Mouse (Mus musculus): ENCODE measurements around the gene Icam4. TPM values are rescaled to one million over a fixed set of nuclear protein-coding genes. Genes with fewer than 3 reads are reported as not detected.
A peak's percentile ranks its signal among the peaks of the same experiment; 100 is the strongest.

Gene Icam4
- polyA plus RNA-seq, 1 experiment = 1.8 TPM

DNA sequence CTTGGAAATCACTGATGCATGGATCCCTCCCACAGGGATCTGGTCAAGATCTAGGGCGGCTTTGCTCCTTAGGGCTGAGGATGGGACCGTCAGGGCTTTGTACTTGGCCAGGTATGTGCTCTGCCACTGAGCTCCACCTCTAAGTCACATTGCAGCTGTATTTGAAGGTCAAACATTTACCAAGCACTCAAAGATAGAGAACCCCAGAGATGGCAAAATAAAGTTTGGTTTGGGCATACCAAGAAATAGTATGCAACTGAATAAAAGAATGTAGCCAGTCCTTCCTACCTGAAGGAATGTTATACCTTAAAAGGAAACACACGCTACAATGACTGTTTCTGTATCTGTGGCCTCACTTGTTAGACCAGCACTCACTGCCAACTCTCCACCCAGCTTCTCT lies 7.8 kb upstream of the Icam4 start:
- TF ChIP-seq POLR2A (IDR thresholded peaks at IDR 0.05; ENCODE audit: borderline replicate concordance, extremely low read depth, low read depth, low read length) = no peak
- DNase-seq = no peak
- Histone ChIP-seq H3K4me3 (replicated peaks; ENCODE audit: extremely low read depth, low read depth, low read length) (no peak overlapping the region), H3K4me1 (ENCODE audit: control insufficient read depth, insufficient read depth, low read length) (peaks cover 17% of the 10 kb centered on the region)
- 71% methylated on average over 3 of the region's 3 CpGs for WGBS

GRCm38 (mm10) chr9:21022288-21022687 lies 6.9 kb upstream of the Icam4 start:
- WGBS = 41% methylated on average over 6 of the region's 6 CpGs
- Histone ChIP-seq H3K4me1 (ENCODE audit: control insufficient read depth, insufficient read depth, low read length) (peaks cover 14% of the 10 kb centered on the region), H3K4me3 (replicated peaks; ENCODE audit: extremely low read depth, low read depth, low read length) (no peak overlapping the region)
- TF ChIP-seq CTCF (IDR thresholded peaks at IDR 0.05; ENCODE audit: insufficient read depth, low read length) (no peak), POLR2A (IDR thresholded peaks at IDR 0.05; ENCODE audit: borderline replicate concordance, extremely low read depth, low read depth, low read length) (no peak)
- DNase-seq = peak; percentile 53

- Histone ChIP-seq H3K4me1 (ENCODE audit: control insufficient read depth, insufficient read depth, low read length) (peaks cover 12% of the 10 kb centered on the region), H3K4me3 (replicated peaks; ENCODE audit: extremely low read depth, low read depth, low read length) (no peak overlapping the region)
- no peak for DNase-seq
- no peak for TF ChIP-seq POLR2A (IDR thresholded peaks at IDR 0.05; ENCODE audit: borderline replicate concordance, extremely low read depth, low read depth, low read length)
- 0 out of 2 replicates have a peak, but pooled peaks have one; percentile 5 for TF ChIP-seq CTCF (IDR thresholded peaks at IDR 0.05; ENCODE audit: insufficient read depth, low read length)
- WGBS = 78% methylated on average over 1 of the region's 1 CpGs
Measured at GRCm38 (mm10) chr9:21022726-21023125, 6.4 kb upstream of the Icam4 start.

DNA sequence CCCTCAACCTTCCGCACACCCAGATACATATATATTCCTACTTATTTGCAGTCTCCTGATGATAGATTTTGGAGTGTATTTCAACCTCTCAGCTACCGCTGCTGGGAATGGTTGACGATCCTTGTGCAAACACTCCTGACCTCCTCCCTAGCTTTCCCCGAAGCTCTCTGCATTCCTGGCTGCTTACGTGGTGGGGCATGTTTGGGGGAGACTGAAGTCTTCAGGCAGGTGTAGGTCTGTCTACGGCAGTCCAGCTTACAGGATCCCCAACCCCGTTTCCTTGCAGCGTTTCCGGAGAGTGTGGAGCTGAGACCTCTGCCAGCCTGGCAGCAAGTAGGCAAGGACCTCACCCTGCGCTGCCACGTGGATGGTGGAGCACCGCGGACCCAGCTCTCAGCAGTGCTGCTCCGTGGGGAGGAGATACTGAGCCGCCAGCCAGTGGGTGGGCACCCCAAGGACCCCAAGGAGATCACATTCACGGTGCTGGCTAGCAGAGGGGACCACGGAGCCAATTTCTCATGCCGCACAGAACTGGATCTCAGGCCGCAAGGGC lies 3.8 kb upstream of the Icam4 start:
- H3K4me3 ChIP-seq (replicated peaks; ENCODE audit: extremely low read depth, low read depth, low read length) = peak overlapping the region; percentile 65
- TF ChIP-seq POLR2A (IDR thresholded peaks at IDR 0.05; ENCODE audit: borderline replicate concordance, extremely low read depth, low read depth, low read length) (peak; percentile 69; the same call in 1 of the 2 replicates), CTCF (IDR thresholded peaks at IDR 0.05; ENCODE audit: insufficient read depth, low read length) (no peak)
- H3K4me1 ChIP-seq (ENCODE audit: control insufficient read depth, insufficient read depth, low read length) = peaks cover 14% of the 10 kb centered on the region
- WGBS = 54% methylated on average over 19 of the region's 19 CpGs
- peak; percentile 77 for DNase-seq

DNA sequence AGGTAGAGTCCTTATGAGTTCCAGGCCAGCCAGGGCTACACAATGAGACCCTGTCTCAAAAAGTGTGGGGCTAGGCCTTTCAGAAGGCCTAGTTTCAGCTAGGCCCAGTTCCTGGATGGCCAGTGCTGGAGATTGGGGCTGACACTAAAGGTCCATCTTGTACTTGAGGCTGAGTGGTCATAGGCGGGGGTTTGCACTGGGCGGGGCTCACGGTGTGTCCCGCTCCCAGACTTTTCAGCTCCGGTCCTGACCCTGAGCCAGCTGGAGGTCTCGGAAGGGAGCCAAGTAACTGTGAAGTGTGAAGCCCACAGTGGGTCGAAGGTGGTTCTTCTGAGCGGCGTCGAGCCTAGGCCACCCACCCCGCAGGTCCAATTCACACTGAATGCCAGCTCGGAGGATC lies 2.3 kb upstream of the Icam4 start:
- TF ChIP-seq CTCF (IDR thresholded peaks at IDR 0.05; ENCODE audit: insufficient read depth, low read length) (no peak), POLR2A (IDR thresholded peaks at IDR 0.05; ENCODE audit: borderline replicate concordance, extremely low read depth, low read depth, low read length) (no peak)
- WGBS = 59% methylated on average over 12 of the region's 12 CpGs
- DNase-seq = peak; percentile 51
- peaks cover 8% of the 10 kb centered on the region for H3K4me1 ChIP-seq (ENCODE audit: control insufficient read depth, insufficient read depth, low read length)
- H3K4me3 ChIP-seq (replicated peaks; ENCODE audit: extremely low read depth, low read depth, low read length) = peak overlapping the region; percentile 22

- peaks cover 12% of the 10 kb centered on the region for H3K4me1 ChIP-seq (ENCODE audit: control insufficient read depth, insufficient read depth, low read length)
- no peak overlapping the region for H3K4me3 ChIP-seq (replicated peaks; ENCODE audit: extremely low read depth, low read depth, low read length)
Measured at GRCm38 (mm10) chr9:21027774-21028290, 1.3 kb upstream of the Icam4 start.

DNA sequence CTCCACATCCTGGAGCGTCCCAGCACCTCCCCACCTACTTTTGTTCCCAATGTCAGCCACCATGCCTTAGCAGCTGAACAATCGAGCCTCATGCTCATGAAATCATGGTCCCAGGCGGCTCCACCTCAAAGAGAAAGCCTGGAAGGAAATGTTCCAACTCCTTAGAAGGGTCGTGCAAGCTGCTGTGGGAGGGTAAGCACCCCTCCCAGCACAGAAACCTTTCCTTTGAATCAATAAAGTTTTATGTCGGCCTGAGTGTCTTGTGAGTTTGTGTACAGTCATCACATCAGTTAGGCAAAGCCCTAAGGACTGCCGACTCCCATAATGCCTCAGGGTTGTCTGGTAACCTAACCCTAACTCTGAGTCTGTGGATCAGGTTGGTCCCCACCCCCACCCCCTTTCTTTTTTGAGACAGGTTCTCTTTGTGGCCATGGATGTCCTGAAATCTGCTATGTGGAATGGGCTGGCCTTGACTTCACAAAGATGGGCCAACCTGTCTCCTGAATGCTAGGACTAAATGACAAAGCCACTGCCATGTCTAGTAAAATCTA lies 538 bp upstream of the Icam4 start:
- H3K4me1 ChIP-seq (ENCODE audit: control insufficient read depth, insufficient read depth, low read length) = peaks cover 14% of the 10 kb centered on the region
- 57% methylated on average over 6 of the region's 6 CpGs for WGBS
- no peak for DNase-seq
- H3K4me3 ChIP-seq (replicated peaks; ENCODE audit: extremely low read depth, low read depth, low read length) = no peak overlapping the region
- no peak for TF ChIP-seq POLR2A (IDR thresholded peaks at IDR 0.05; ENCODE audit: borderline replicate concordance, extremely low read depth, low read depth, low read length)
- no peak for TF ChIP-seq CTCF (IDR thresholded peaks at IDR 0.05; ENCODE audit: insufficient read depth, low read length)

More at GRCm38 (mm10) chr9:21027774-21028290, 1.3 kb upstream of the Icam4 start:
- no peak for DNase-seq
- no peak for TF ChIP-seq CTCF (IDR thresholded peaks at IDR 0.05; ENCODE audit: insufficient read depth, low read length)
- no peak for TF ChIP-seq POLR2A (IDR thresholded peaks at IDR 0.05; ENCODE audit: borderline replicate concordance, extremely low read depth, low read depth, low read length)
- 61% methylated on average over 8 of the region's 8 CpGs for WGBS

DNA sequence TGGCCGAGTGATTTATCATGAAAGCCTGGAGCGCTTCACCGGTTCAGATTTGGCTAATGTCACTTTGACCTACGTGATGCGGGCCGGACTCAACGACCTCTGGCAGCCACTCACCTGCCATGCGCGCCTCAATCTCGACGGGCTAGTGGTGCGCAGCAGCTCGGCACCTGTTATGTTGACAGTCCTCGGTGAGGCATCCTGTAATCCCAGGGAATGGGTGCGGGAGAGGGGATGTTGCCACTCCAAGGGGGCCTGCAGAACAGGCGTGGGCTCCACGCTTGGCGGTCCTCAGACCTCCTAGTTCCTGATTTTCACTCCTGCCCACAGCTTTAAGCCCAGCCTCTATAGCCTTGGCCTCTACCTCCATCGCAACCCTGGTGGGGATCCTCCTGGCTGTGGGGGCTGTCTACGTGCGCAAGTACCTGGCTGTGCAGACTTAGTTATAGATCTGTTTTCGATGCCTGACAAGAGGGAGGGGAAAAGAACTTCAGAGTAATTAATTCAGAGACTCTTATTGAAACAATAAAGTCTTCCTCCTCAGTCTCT lies 955 bp downstream of the Icam4 start:
- no peak for DNase-seq
- 35% methylated on average over 22 of the region's 22 CpGs for WGBS
- TF ChIP-seq CTCF (IDR thresholded peaks at IDR 0.05; ENCODE audit: insufficient read depth, low read length) = no peak
- no peak for TF ChIP-seq POLR2A (IDR thresholded peaks at IDR 0.05; ENCODE audit: borderline replicate concordance, extremely low read depth, low read depth, low read length)
- peaks cover 14% of the 10 kb centered on the region for H3K4me1 ChIP-seq (ENCODE audit: control insufficient read depth, insufficient read depth, low read length)
- no peak overlapping the region for H3K4me3 ChIP-seq (replicated peaks; ENCODE audit: extremely low read depth, low read depth, low read length)

GRCm38 (mm10) chr9:21030781-21031250 lies 1.6 kb downstream of the Icam4 start:
- WGBS = under 1% methylated on average over 13 of the region's 13 CpGs
- peak; percentile 76 for DNase-seq
- Histone ChIP-seq H3K4me1 (ENCODE audit: control insufficient read depth, insufficient read depth, low read length) (peaks cover 14% of the 10 kb centered on the region), H3K4me3 (replicated peaks; ENCODE audit: extremely low read depth, low read depth, low read length) (peak overlapping the region; percentile 72)
- no peak for TF ChIP-seq POLR2A (IDR thresholded peaks at IDR 0.05; ENCODE audit: borderline replicate concordance, extremely low read depth, low read depth, low read length)
- peak; percentile 61 for TF ChIP-seq CTCF (IDR thresholded peaks at IDR 0.05; ENCODE audit: insufficient read depth, low read length)
